Mouse (Mus musculus) heart, adult 2 months (tissue): ENCODE data around the gene Ptprd. TPM values are rescaled to one million over a fixed set of nuclear protein-coding genes. Genes with fewer than 3 reads are reported as not detected.

Experiments used
- DNase-seq, 2 experiments: peaks; one replicate each; pipeline ENCODE4 v3.0.0; 2021
- H3K27ac ChIP-seq: fragments of 200-600 bp; 2 replicates; pipeline ENCODE4 v1.8.1; 2022
- H3K27me3 ChIP-seq: fragments of 200-500 bp; 2 replicates; pipeline ENCODE4 v1.6.1; 2012; ENCODE audit warnings: mild to moderate bottlenecking, low read length, inconsistent platforms, mixed read lengths; ENCODE audit not compliant: control insufficient read depth, insufficient read depth
- H3K36me3 ChIP-seq: fragments of 200-500 bp; 2 replicates; pipeline ENCODE4 v1.6.1; 2012; ENCODE audit warnings: low read length, inconsistent platforms; ENCODE audit not compliant: control insufficient read depth, insufficient read depth
- H3K4me1 ChIP-seq: fragments of 200-500 bp; 2 replicates; pipeline ENCODE4 v1.6.1; 2011; ENCODE audit warnings: low read length; ENCODE audit not compliant: control insufficient read depth, insufficient read depth
- H3K4me3 ChIP-seq: fragments of 200-600 bp; 2 replicates; pipeline ENCODE4 v1.8.1; 2022
- H3K79me2 ChIP-seq: fragments of 200-500 bp; replicated peaks from 2 replicates; pipeline ENCODE4 v1.6.1; 2012; ENCODE audit warnings: mild to moderate bottlenecking, inconsistent platforms, low read length, moderate library complexity, mixed read lengths; ENCODE audit not compliant: control insufficient read depth, insufficient read depth
- H3K9ac ChIP-seq: fragments of 200-500 bp; 2 replicates; pipeline ENCODE4 v1.6.1; 2012; ENCODE audit warnings: low read depth, mild to moderate bottlenecking, control low read depth, inconsistent platforms, low read length, mixed read lengths
- CTCF ChIP-seq: fragments of 200-600 bp; IDR thresholded peaks from 2 replicates; pipeline ENCODE4 v1.8.1; 2022; ENCODE audit warnings: antibody characterized with exemption, mild to moderate bottlenecking, moderate library complexity
- EP300 ChIP-seq: fragments of 200-500 bp; IDR thresholded peaks from 2 replicates; pipeline ENCODE4 v1.6.1; 2011; ENCODE audit warnings: low read depth, low read length, control low read depth; ENCODE audit not compliant: insufficient read depth
- POLR2A ChIP-seq: fragments of 200-500 bp; IDR thresholded peaks from 2 replicates; pipeline ENCODE4 v1.6.1; 2011; ENCODE audit warnings: mild to moderate bottlenecking, low read depth, low read length, control low read depth; ENCODE audit not compliant: insufficient read depth
- WGBS: fragments of 180-500 bp; shearing (Covaris S2); methylation state at CpG from one replicate; pipeline ENCODE4 v1.1.7; 2018; 5-methylcytosine and 5-hydroxymethylcytosine counted together
- intact Hi-C: fragments of 180-260 bp; cut with DNase I; formaldehyde crosslinking; loops from one replicate; pipeline ENCODE4 v1.15.1; 2025
- polyA plus RNA-seq: library from polyadenylated mRNA; depleted of rRNA; stranded (reverse); fragments of >200 nt; gene quantifications from 2 replicates; pipeline ENCODE4 v1.2.3, GENCODE M21; 2012
- total RNA-seq, 2 experiments: library from RNA; stranded (reverse); gene quantifications; 2 replicates each; pipeline ENCODE4 v1.2.3; 2021

Ptprd gene
- total and polyA plus RNA-seq, 3 experiments, result 2.7 to 7.0 (median 5.3) TPM

GRCm38 (mm10) chr4:76870971-76871370, 1340.8 kb downstream of the Ptprd start:
- H3K27me3 ChIP-seq, result no peaks in the 10 kb centered on the region
- H3K4me3 ChIP-seq, result no peak overlapping the region
- no peak for DNase-seq
- no peak overlapping the region for H3K9ac ChIP-seq
- no peaks in the 10 kb centered on the region for H3K79me2 ChIP-seq
- WGBS, result 63% methylated on average over 1 of the region's 1 CpGs
- H3K36me3 ChIP-seq, result no peaks in the 10 kb centered on the region
- TF ChIP-seq POLR2A (no peak), CTCF (no peak), EP300 (no peak)
- H3K27ac ChIP-seq, result no peak overlapping the region
- no peaks in the 10 kb centered on the region for H3K4me1 ChIP-seq
- intact Hi-C loops, result no loop called here

GRCm38 (mm10) chr4:76865585-76865984, 1346.2 kb downstream of the Ptprd start:
- H3K4me1 ChIP-seq, result no peaks in the 10 kb centered on the region
- TF ChIP-seq POLR2A (no peak), EP300 (no peak), CTCF (no peak)
- intact Hi-C loops, result no loop called here
- no peaks in the 10 kb centered on the region for H3K36me3 ChIP-seq
- H3K27ac ChIP-seq, result no peak overlapping the region
- H3K9ac ChIP-seq, result no peak overlapping the region
- 75% methylated on average over 3 of the region's 3 CpGs for WGBS
- H3K4me3 ChIP-seq, result no peak overlapping the region
- no peaks in the 10 kb centered on the region for H3K79me2 ChIP-seq
- no peak for DNase-seq
- no peaks in the 10 kb centered on the region for H3K27me3 ChIP-seq

DNA sequence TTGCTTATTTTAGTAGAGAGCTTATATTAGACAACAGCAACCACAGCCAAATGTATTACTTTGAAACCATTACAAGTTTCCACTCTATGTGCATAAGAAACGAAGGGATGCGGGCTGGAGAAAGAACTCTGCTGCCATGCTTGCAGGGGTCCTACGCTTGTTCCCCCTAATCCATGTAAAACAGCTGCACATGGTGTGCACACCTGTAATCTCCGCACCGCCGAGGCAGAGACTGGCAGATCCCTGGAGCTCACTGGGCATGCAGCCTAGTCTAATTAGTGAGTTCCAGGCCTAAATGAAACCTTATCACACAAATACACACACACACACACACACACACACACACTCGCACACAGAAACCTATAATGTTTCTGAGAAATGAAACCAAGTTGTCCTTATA, 1365.5 kb downstream of the Ptprd start:
- Histone ChIP-seq H3K36me3 (no peaks in the 10 kb centered on the region), H3K27ac (no peak overlapping the region), H3K4me1 (no peaks in the 10 kb centered on the region), H3K9ac (no peak overlapping the region), H3K27me3 (no peaks in the 10 kb centered on the region), H3K79me2 (no peaks in the 10 kb centered on the region), H3K4me3 (no peak overlapping the region)
- no peak for TF ChIP-seq POLR2A
- no peak for TF ChIP-seq CTCF
- no peak for TF ChIP-seq EP300
- 70% methylated on average over 7 of the region's 7 CpGs for WGBS
- DNase-seq, result no peak
- intact Hi-C loops, result no loop called here

- no peak overlapping the region for H3K4me3 ChIP-seq
- 49% methylated on average over 1 of the region's 1 CpGs for WGBS
- no peaks in the 10 kb centered on the region for H3K27me3 ChIP-seq
- TF ChIP-seq EP300 (no peak), POLR2A (no peak), CTCF (no peak)
- intact Hi-C loops, result no loop called here
- H3K4me1 ChIP-seq, result no peaks in the 10 kb centered on the region
- no peaks in the 10 kb centered on the region for H3K79me2 ChIP-seq
- no peak overlapping the region for H3K27ac ChIP-seq
- no peak overlapping the region for H3K9ac ChIP-seq
- H3K36me3 ChIP-seq, result no peaks in the 10 kb centered on the region
- DNase-seq, result no peak
Observed at GRCm38 (mm10) chr4:76839016-76839415, 1372.7 kb downstream of the Ptprd start.

DNA sequence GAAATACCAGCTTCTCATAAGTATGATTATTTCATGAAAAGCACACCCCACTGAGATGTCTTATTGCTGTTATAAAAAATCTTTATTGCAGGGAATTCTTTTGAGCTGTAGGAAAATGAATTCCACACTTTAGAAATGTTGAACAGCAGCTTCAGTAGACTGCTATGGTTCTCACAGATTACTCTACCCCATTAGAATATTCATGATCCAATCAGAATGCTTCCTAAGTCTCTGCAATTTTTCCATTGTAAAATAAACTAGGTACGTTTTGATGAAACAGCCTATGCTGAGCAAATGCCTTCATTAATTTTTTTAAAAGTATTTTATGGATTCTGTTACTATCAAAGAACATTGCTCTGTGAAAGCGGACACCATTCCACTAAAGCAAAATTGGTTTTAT, 1399.6 kb downstream of the Ptprd start:
- H3K36me3 ChIP-seq, result no peaks in the 10 kb centered on the region
- intact Hi-C loops, result no loop called here
- no peak for TF ChIP-seq POLR2A
- no peak for TF ChIP-seq CTCF
- TF ChIP-seq EP300, result no peak
- no peak overlapping the region for H3K9ac ChIP-seq
- 72% methylated on average over 2 of the region's 2 CpGs for WGBS
- no peak overlapping the region for H3K4me3 ChIP-seq
- H3K4me1 ChIP-seq, result no peaks in the 10 kb centered on the region
- no peaks in the 10 kb centered on the region for H3K27me3 ChIP-seq
- no peaks in the 10 kb centered on the region for H3K79me2 ChIP-seq
- no peak for DNase-seq
- H3K27ac ChIP-seq, result no peak overlapping the region

GRCm38 (mm10) chr4:76802708-76803107, 1409.1 kb downstream of the Ptprd start:
- Histone ChIP-seq H3K36me3 (no peaks in the 10 kb centered on the region), H3K9ac (no peak overlapping the region), H3K27me3 (no peaks in the 10 kb centered on the region), H3K4me1 (no peaks in the 10 kb centered on the region), H3K79me2 (no peaks in the 10 kb centered on the region), H3K27ac (no peak overlapping the region), H3K4me3 (no peak overlapping the region)
- intact Hi-C loops, result no loop called here
- WGBS, result 69% methylated on average over 4 of the region's 4 CpGs
- DNase-seq, result no peak
- TF ChIP-seq EP300, result no peak
- no peak for TF ChIP-seq CTCF
- TF ChIP-seq POLR2A, result no peak
